Mouse (Mus musculus): Measurements from ENCODE around the gene Rimkla. TPM values are rescaled to one million over a fixed set of nuclear protein-coding genes. Genes with fewer than 3 reads are reported as not detected.

Gene Rimkla
- polyA plus RNA-seq, 2 experiments = 0.01 TPM; not detected in 1

- H3K4me2 ChIP-seq (ENCODE audit: low read depth) = no peak overlapping the region
- H3K27ac ChIP-seq = no peak overlapping the region
- no peaks in the 10 kb centered on the region for H3K4me1 ChIP-seq (replicated peaks; ENCODE audit: control insufficient read depth in 2 of 2, insufficient read depth in 2 of 2, low read length in 1 of 2)
- H3K9ac ChIP-seq (replicated peaks) = no peak overlapping the region
- no peak overlapping the region for H3K4me3 ChIP-seq (ENCODE audit: insufficient read depth in 1 of 2, low read depth in 2 of 2, low read length in 2 of 2)
- no peak for TF ChIP-seq EP300 (IDR thresholded peaks at IDR 0.05; ENCODE audit: low read depth)
- no peak for TF ChIP-seq CTCF (IDR thresholded peaks at IDR 0.05; ENCODE audit: low read depth)
- no peaks in the 10 kb centered on the region for H3K36me3 ChIP-seq (replicated peaks; ENCODE audit: control insufficient read depth, insufficient read depth, low read depth)
- no peaks in the 10 kb centered on the region for H3K9me3 ChIP-seq (ENCODE audit: control insufficient read depth, low read length)
- no peaks in the 10 kb centered on the region for H3K27me3 ChIP-seq (ENCODE audit: control insufficient read depth, insufficient read depth, low read length)
- DNase-seq (ENCODE audit: low read depth in 3 of 3, low spot score in 3 of 3) (no peak), ATAC-seq (ENCODE audit: insufficient read depth) (no peak)
- WGBS (ENCODE audit: insufficient replicate concordance) = 26% methylated on average over 6 of the region's 6 CpGs
Measured at GRCm38 (mm10) chr4:119453533-119453932, 38.9 kb downstream of the Rimkla start.

GRCm38 (mm10) chr4:119453128-119453527 is 39.3 kb downstream of the Rimkla start:
- Histone ChIP-seq H3K27ac (no peak overlapping the region), H3K4me2 (ENCODE audit: low read depth) (no peak overlapping the region), H3K9ac (replicated peaks) (no peak overlapping the region), H3K4me3 (ENCODE audit: insufficient read depth in 1 of 2, low read depth in 2 of 2, low read length in 2 of 2) (no peak overlapping the region), H3K27me3 (ENCODE audit: control insufficient read depth, insufficient read depth, low read length) (no peaks in the 10 kb centered on the region), H3K36me3 (replicated peaks; ENCODE audit: control insufficient read depth, insufficient read depth, low read depth) (no peaks in the 10 kb centered on the region), H3K4me1 (replicated peaks; ENCODE audit: control insufficient read depth in 2 of 2, insufficient read depth in 2 of 2, low read length in 1 of 2) (no peaks in the 10 kb centered on the region), H3K9me3 (ENCODE audit: control insufficient read depth, low read length) (no peaks in the 10 kb centered on the region)
- ATAC-seq (ENCODE audit: insufficient read depth) = no peak
- DNase-seq (ENCODE audit: low read depth in 3 of 3, low spot score in 3 of 3) = no peak
- WGBS (ENCODE audit: insufficient replicate concordance) = 58% methylated on average over 5 of the region's 5 CpGs
- TF ChIP-seq CTCF (IDR thresholded peaks at IDR 0.05; ENCODE audit: low read depth) = no peak
- no peak for TF ChIP-seq EP300 (IDR thresholded peaks at IDR 0.05; ENCODE audit: low read depth)

- Histone ChIP-seq H3K27me3 (ENCODE audit: control insufficient read depth, insufficient read depth, low read length) (no peaks in the 10 kb centered on the region), H3K9ac (replicated peaks) (no peak overlapping the region), H3K36me3 (replicated peaks; ENCODE audit: control insufficient read depth, insufficient read depth, low read depth) (no peaks in the 10 kb centered on the region), H3K4me2 (ENCODE audit: low read depth) (no peak overlapping the region), H3K9me3 (ENCODE audit: control insufficient read depth, low read length) (no peaks in the 10 kb centered on the region), H3K4me3 (ENCODE audit: insufficient read depth in 1 of 2, low read depth in 2 of 2, low read length in 2 of 2) (no peak overlapping the region), H3K4me1 (replicated peaks; ENCODE audit: control insufficient read depth in 2 of 2, insufficient read depth in 2 of 2, low read length in 1 of 2) (no peaks in the 10 kb centered on the region), H3K27ac (no peak overlapping the region)
- ATAC-seq (ENCODE audit: insufficient read depth) (no peak), DNase-seq (ENCODE audit: low read depth in 3 of 3, low spot score in 3 of 3) (no peak)
- WGBS (ENCODE audit: insufficient replicate concordance) = 58% methylated on average over 7 of the region's 7 CpGs
- TF ChIP-seq EP300 (IDR thresholded peaks at IDR 0.05; ENCODE audit: low read depth) (no peak), CTCF (IDR thresholded peaks at IDR 0.05; ENCODE audit: low read depth) (no peak)
Measured at GRCm38 (mm10) chr4:119450436-119450835, 42.0 kb downstream of the Rimkla start.

GRCm38 (mm10) chr4:119447786-119448185 is 44.6 kb downstream of the Rimkla start:
- Histone ChIP-seq H3K4me2 (ENCODE audit: low read depth) (no peak overlapping the region), H3K4me1 (replicated peaks; ENCODE audit: control insufficient read depth in 2 of 2, insufficient read depth in 2 of 2, low read length in 1 of 2) (no peaks in the 10 kb centered on the region), H3K9me3 (ENCODE audit: control insufficient read depth, low read length) (no peaks in the 10 kb centered on the region), H3K27me3 (ENCODE audit: control insufficient read depth, insufficient read depth, low read length) (no peaks in the 10 kb centered on the region), H3K4me3 (ENCODE audit: insufficient read depth in 1 of 2, low read depth in 2 of 2, low read length in 2 of 2) (no peak overlapping the region), H3K36me3 (replicated peaks; ENCODE audit: control insufficient read depth, insufficient read depth, low read depth) (no peaks in the 10 kb centered on the region), H3K27ac (no peak overlapping the region), H3K9ac (replicated peaks) (no peak overlapping the region)
- DNase-seq (ENCODE audit: low read depth in 3 of 3, low spot score in 3 of 3) (no peak), ATAC-seq (ENCODE audit: insufficient read depth) (no peak)
- 47% methylated on average over 3 of the region's 3 CpGs for WGBS (ENCODE audit: insufficient replicate concordance)
- TF ChIP-seq CTCF (IDR thresholded peaks at IDR 0.05; ENCODE audit: low read depth) (no peak), EP300 (IDR thresholded peaks at IDR 0.05; ENCODE audit: low read depth) (no peak)

GRCm38 (mm10) chr4:119447261-119447660 is 45.2 kb downstream of the Rimkla start:
- H3K4me2 ChIP-seq (ENCODE audit: low read depth) = no peak overlapping the region
- H3K9me3 ChIP-seq (ENCODE audit: control insufficient read depth, low read length) = no peaks in the 10 kb centered on the region
- H3K27me3 ChIP-seq (ENCODE audit: control insufficient read depth, insufficient read depth, low read length) = no peaks in the 10 kb centered on the region
- no peak overlapping the region for H3K27ac ChIP-seq
- DNase-seq (ENCODE audit: low read depth in 3 of 3, low spot score in 3 of 3) = no peak
- H3K9ac ChIP-seq (replicated peaks) = no peak overlapping the region
- no peaks in the 10 kb centered on the region; a peak in 1 of 4 replicates for H3K4me1 ChIP-seq (replicated peaks; ENCODE audit: control insufficient read depth in 2 of 2, insufficient read depth in 2 of 2, low read length in 1 of 2)
- no peak overlapping the region for H3K4me3 ChIP-seq (ENCODE audit: insufficient read depth in 1 of 2, low read depth in 2 of 2, low read length in 2 of 2)
- TF ChIP-seq EP300 (IDR thresholded peaks at IDR 0.05; ENCODE audit: low read depth) (no peak), CTCF (IDR thresholded peaks at IDR 0.05; ENCODE audit: low read depth) (no peak)
- ATAC-seq (ENCODE audit: insufficient read depth) = no peak
- 68% methylated on average over 6 of the region's 6 CpGs for WGBS (ENCODE audit: insufficient replicate concordance)
- no peaks in the 10 kb centered on the region for H3K36me3 ChIP-seq (replicated peaks; ENCODE audit: control insufficient read depth, insufficient read depth, low read depth)
